Mouse (Mus musculus): ENCODE data around the gene Pex26.

GRCm38 (mm10) chr6:121134249-121134648 is 49.2 kb upstream of the Pex26 start:
- TF ChIP-seq CTCF (conservative IDR thresholded peaks at IDR 0.05; ENCODE audit: insufficient read depth, insufficient read length, low read depth, low read length) = no peak
- no peak for TF ChIP-seq POLR2A (IDR thresholded peaks at IDR 0.05; ENCODE audit: low read depth, low read length)
